Mouse (Mus musculus) v-Abl transformed pro-B cells (cell line): ENCODE measurements around the gene Serinc2.

Experiments
- in situ Hi-C, 2 experiments: fragments of 400-800 bp; cut with MboI; formaldehyde crosslinking; loops; one replicate each; pipeline ENCODE4 v1.15.1; 2025; ENCODE audit not compliant: unreplicated experiment in 2 of 2

Serinc2 gene

GRCm38 (mm10) chr4:130212421-130212820 is 66.6 kb downstream of the Serinc2 start:
- in situ Hi-C loops, result no loop called here

DNA sequence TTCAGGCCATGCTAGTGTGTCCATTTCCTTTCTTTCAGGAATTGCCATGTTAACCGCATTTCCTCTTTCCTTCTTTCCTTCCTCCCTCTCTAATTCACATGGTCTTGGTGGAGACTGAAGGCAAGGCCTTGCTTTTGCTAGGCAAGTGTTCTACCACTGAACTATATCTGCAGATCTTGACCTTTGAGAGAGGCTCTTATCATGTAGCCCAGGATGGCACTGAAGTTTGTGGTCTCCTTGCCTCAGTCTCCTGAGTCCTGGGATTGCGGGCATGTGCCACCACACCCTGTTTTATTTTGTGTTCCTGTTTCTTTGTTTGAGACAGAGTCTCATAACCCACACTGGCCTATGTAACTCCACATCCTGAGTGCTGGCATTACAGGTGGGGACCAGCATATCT is 67.1 kb downstream of the Serinc2 start:
- in situ Hi-C loops, result no loop called here
